Mouse (Mus musculus) forebrain, embryonic 15.5 days (tissue): ENCODE measurements around the gene Gm9844. TPM values are rescaled to one million over a fixed set of nuclear protein-coding genes. Genes with fewer than 3 reads are reported as not detected.
A peak's percentile ranks its signal among the peaks of the same experiment; 100 is the strongest.

Source experiments
- ATAC-seq: fragments of 200-750 bp; cut with Nextera tagmentation; replicated peaks from 2 replicates; pipeline ENCODE4 v1.8.0; 2017; ENCODE audit warnings: mild to moderate bottlenecking, moderate TSS enrichment, moderate library complexity
- H3K27ac ChIP-seq: fragments of 300-500 bp; sonication (generic); replicated peaks from 2 replicates; pipeline ENCODE4 v1.5.1; 2015; ENCODE audit warnings: mild to moderate bottlenecking, inconsistent platforms
- H3K27me3 ChIP-seq: fragments of 300-500 bp; sonication (generic); 2 replicates; pipeline ENCODE4 v1.6.1; 2015; ENCODE audit warnings: inconsistent platforms
- H3K36me3 ChIP-seq: fragments of 300-500 bp; sonication (generic); 2 replicates; pipeline ENCODE4 v1.6.1; 2015; ENCODE audit warnings: mild to moderate bottlenecking, inconsistent platforms
- H3K4me1 ChIP-seq: fragments of 300-500 bp; sonication (generic); 2 replicates; pipeline ENCODE4 v1.6.1; 2015; ENCODE audit warnings: inconsistent platforms
- H3K4me2 ChIP-seq: fragments of 300-500 bp; sonication (generic); replicated peaks from 2 replicates; pipeline ENCODE4 v1.6.1; 2015; ENCODE audit warnings: mild to moderate bottlenecking, inconsistent platforms
- H3K4me3 ChIP-seq: fragments of 300-500 bp; sonication (generic); 2 replicates; pipeline ENCODE4 v1.5.1; 2015; ENCODE audit warnings: mild to moderate bottlenecking, inconsistent platforms
- H3K9ac ChIP-seq: fragments of 300-500 bp; sonication (generic); replicated peaks from 2 replicates; pipeline ENCODE4 v1.6.1; 2015; ENCODE audit warnings: mild to moderate bottlenecking, inconsistent platforms
- H3K9me3 ChIP-seq: fragments of 300-500 bp; sonication (generic); 2 replicates; pipeline ENCODE4 v1.6.1; 2016; ENCODE audit warnings: inconsistent platforms
- WGBS: fragments of 180-500 bp; shearing (Covaris S2); methylation state at CpG from one replicate; pipeline ENCODE4 v1.1.7; 2015; ENCODE audit warnings: mixed read lengths; 5-methylcytosine and 5-hydroxymethylcytosine counted together
- polyA plus RNA-seq: library from polyadenylated mRNA; unstranded; fragments of >200 nt; fragmentation: Nextera tagmentation; extraction: Ambion mirVana; gene quantifications from 2 replicates; pipeline ENCODE4 v1.2.1, GENCODE M21; 2015

The Gm9844 gene
- polyA plus RNA-seq, 1 experiment from 2014 or later = 27.2 TPM

DNA sequence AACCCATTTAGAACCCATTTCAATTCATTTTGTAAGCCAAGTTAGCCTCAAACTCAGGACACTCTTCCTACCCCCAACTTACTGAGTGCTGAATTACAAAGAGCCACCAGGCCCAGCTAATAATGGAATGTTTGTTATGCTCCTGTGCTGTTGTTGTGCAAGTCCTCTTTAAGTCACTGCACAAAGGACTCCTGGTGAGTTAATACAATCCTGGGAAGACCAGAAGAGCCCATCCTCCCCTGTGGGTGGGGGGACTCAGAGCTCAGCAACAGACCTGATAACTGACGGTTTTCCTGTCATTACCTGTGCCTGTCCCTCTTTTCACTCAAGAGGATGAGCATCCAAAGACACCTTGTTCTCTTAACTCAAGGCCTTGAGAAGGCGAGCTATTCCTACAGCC lies 17.6 kb downstream of the Gm9844 start:
- Histone ChIP-seq H3K9me3 (no peaks in the 10 kb centered on the region), H3K4me3 (no peak overlapping the region), H3K27ac (no peak overlapping the region), H3K9ac (no peak overlapping the region), H3K4me2 (no peak overlapping the region), H3K27me3 (no peaks in the 10 kb centered on the region), H3K4me1 (no peaks in the 10 kb centered on the region), H3K36me3 (no peaks in the 10 kb centered on the region)
- no peak for ATAC-seq
- WGBS = 23% methylated on average over 2 of the region's 2 CpGs

DNA sequence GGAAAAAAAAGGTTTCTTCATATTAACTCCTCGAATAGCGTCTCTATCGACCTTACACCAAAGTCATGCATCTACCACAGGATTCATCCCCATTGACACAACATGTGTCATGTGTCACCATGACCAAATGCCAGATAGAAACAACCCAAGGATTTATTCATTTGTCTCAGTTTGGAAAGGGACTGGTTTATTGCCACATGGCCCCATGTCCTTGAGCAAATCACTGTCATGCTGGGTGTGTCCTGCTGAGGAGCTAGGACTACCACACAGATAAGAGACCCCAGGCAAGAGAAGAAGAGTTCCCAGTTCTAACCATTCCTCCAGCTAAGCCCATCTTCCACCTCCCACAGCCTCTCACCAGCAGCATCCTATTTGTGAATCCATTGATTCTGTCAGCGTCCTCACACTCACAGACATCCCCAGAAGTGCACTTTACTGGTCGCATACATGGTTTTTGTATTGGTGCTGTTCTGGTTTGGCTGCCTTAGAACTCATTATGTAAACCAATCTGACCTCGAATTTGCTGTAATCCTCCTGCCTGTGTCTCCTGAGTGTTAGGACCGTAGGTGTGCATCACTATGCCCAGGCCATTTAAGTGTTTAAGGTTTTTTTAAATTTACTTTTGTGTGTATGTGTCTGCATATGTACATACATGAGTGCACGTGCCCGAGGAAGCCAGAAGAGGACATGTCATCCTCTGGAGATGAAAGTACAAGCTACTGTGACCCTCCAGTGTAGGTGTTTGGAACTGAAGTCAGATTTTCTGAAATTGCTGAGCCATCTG lies 20.6 kb downstream of the Gm9844 start:
- no peak overlapping the region for H3K4me2 ChIP-seq
- H3K36me3 ChIP-seq = peaks cover 17% of the 10 kb centered on the region
- no peaks in the 10 kb centered on the region for H3K9me3 ChIP-seq
- H3K4me1 ChIP-seq = peaks cover 26% of the 10 kb centered on the region
- H3K27ac ChIP-seq = no peak overlapping the region
- ATAC-seq = no peak
- 91% methylated on average over 9 of the region's 9 CpGs for WGBS
- no peak overlapping the region for H3K4me3 ChIP-seq
- no peaks in the 10 kb centered on the region for H3K27me3 ChIP-seq
- H3K9ac ChIP-seq = no peak overlapping the region

DNA sequence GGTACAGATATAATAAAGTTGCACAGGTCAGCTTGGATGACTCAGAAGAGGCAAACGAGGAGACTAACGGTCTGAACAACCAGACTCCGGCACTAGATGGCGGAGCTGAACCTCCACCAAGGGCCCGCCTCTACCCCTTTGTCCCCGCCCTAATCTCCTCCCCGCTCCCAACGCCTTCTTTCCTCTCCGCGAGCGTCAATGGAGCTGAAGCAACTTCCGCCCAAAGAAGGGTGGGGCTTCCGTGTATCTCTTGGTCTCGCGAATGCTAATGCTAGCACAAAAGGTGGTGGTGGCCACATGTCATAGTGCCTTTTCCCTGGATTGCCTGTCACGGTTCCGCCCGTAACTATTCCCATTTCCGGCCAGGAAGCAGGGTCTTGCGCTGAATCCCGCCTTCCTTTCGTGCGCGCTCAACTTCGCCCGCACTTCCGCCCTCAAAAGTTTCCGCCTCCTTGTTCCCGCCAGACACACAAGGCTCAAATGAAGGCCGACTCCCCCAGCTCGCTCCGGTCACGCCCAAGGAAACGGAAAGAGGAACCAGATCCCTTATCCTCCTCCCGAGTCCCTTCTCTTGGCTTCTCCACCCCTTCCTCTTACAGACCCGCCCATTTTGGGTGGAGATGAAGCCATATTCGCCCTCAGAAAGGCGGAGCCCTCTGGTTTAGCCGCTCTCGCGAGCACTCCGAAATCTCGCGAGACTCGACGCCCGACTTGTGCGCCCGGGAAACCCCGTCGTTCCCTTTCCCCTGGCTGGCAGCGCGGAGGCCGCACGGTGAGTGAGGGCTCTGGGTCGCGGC lies 22.1 kb downstream of the Gm9844 start, which contains the start of gene Rps19:
Gene Rps19 (plus strand): TSS at position 476 of the 797 bp plus-strand sequence.
- Histone ChIP-seq H3K36me3 (peaks cover 30% of the 10 kb centered on the region), H3K4me2 (peak within 1 kb of the TSS; percentile 74), H3K4me1 (peaks cover 29% of the 10 kb centered on the region), H3K9me3 (no peaks in the 10 kb centered on the region), H3K27me3 (no peaks in the 10 kb centered on the region), H3K27ac (peak within 1 kb of the TSS; percentile 94), H3K9ac (peak within 1 kb of the TSS; percentile 100), H3K4me3 (peak within 1 kb of the TSS; percentile 96)
- under 1% methylated on average over 57 of the region's 57 CpGs for WGBS
- ATAC-seq = peak; percentile 93

DNA sequence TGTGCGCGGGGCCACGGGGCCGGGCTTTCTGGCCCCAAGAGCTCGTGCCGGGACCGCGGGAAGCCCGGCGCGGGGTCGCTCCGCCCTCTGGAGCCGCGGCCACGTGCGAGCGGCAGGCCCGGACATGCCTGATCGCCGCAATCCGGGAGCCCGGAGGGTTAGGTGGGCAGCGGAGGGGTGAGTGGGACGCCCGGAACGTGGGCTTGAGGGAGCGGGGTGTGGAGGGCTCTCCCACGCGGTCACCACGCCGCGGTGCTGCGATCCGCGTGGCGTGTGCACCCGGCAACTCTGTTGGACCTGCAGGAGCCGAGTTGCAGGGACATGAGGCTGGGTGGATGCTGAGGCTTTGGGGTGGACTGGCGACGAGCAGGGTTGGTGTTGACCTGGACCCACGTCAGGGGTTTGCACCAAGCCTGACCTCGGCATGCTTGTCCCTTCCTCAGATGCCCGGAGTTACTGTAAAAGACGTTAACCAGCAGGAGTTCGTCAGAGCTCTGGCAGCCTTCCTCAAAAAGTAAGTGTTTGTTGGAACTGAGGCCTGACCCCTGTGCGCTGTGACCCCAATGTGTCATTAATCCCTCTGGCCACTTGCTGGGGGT lies 22.8 kb downstream of the Gm9844 start:
- under 1% methylated on average over 47 of the region's 47 CpGs for WGBS
- H3K27ac ChIP-seq = peak overlapping the region; percentile 94
- ATAC-seq = no peak; the same call in 1 of the 2 replicates
- peaks cover 37% of the 10 kb centered on the region for H3K36me3 ChIP-seq
- no peaks in the 10 kb centered on the region for H3K9me3 ChIP-seq
- peak overlapping the region; percentile 96 for H3K4me3 ChIP-seq
- H3K27me3 ChIP-seq = no peaks in the 10 kb centered on the region
- H3K4me1 ChIP-seq = peaks cover 29% of the 10 kb centered on the region
- H3K4me2 ChIP-seq = peak overlapping the region; percentile 74
- peak overlapping the region; percentile 100 for H3K9ac ChIP-seq

DNA sequence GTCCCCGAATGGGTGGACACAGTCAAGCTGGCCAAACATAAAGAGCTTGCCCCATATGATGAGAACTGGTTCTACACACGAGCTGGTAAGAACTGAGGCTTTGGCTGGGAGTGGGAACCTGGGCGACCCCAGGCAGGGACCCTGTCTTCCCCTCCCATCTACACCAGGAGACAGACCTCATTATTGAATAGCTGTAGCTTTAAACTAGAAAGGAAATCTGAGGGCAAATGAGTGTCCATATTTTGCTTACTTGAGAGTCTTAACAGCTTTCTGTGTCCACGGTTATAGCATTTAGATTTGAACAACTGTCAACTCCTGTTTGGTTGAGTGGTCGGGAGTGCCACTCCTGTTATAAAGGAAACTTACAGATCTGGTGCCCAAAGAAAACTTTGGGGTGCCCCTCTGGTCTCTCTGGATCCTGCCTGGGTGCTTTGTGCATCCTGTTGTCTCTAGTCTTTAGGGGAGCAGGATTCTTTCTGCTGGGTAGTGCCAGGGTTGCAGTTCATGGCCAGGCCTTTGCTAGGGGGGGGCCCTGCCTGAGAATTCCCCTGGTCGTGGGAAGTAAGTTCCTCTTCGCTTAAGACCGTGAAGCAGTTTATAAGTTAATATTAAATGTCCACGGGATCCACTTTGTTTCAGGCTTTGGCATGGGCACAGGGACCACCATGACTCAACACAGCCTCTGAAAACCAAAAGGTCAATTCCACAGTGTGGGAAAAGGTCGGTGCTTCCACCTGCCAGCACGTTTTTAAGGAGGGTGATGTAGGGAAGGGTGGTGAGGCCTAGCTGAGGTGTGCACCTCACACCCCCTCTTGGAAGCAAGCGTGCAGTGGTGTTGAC lies 23.7 kb downstream of the Gm9844 start:
- Histone ChIP-seq H3K27me3 (no peaks in the 10 kb centered on the region), H3K9ac (peak overlapping the region; percentile 100), H3K36me3 (peaks cover 41% of the 10 kb centered on the region), H3K4me2 (peak overlapping the region; percentile 74), H3K4me1 (peaks cover 29% of the 10 kb centered on the region), H3K9me3 (no peaks in the 10 kb centered on the region), H3K27ac (no peak overlapping the region), H3K4me3 (peak overlapping the region; percentile 96)
- no peak for ATAC-seq
- 43% methylated on average over 12 of the region's 12 CpGs for WGBS

DNA sequence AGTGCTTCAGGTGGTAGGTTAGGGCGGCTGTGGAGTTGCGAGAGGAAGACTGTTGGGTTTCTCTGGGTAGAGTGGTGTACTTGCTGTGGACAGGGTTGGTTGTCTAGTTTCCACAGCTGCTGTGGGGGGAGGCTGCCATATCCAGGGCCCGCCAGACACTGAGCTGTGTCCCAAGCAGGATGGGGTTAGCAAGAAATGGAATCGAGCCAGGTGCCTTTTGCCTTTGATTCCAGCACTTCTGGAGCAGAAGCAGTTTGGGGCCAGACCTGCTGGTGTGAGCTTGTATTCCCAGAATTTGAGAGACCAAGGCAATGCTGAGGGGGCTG lies 24.3 kb downstream of the Gm9844 start:
- Histone ChIP-seq H3K27me3 (no peaks in the 10 kb centered on the region), H3K36me3 (peaks cover 47% of the 10 kb centered on the region), H3K4me1 (peaks cover 29% of the 10 kb centered on the region), H3K9me3 (no peaks in the 10 kb centered on the region), H3K4me2 (peak overlapping the region; percentile 74), H3K9ac (peak overlapping the region; percentile 100), H3K4me3 (peak overlapping the region; percentile 96), H3K27ac (no peak overlapping the region)
- WGBS = 65% methylated on average over 4 of the region's 4 CpGs
- no peak for ATAC-seq

DNA sequence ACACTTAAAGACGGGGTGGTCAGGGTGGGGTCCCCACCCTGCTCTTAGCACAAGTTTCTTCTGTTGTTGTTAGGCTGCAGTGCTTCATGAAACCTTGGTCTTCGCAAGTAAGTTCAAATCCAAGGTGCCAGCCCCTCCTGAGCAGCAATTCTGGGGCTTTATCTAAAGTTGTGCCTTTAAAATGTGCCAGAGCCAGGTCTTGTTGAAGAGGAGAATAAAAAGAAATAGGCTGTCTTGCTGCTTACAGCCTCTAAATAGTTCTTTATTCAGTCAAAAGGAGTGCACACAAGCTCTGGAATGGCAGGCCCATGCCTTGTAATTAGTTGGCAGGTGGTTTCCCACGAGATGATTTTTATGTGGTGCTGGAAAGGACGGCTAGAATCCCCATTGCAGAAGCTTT lies 25.1 kb downstream of the Gm9844 start:
- H3K36me3 ChIP-seq = peaks cover 49% of the 10 kb centered on the region
- H3K4me2 ChIP-seq = no peak overlapping the region
- no peaks in the 10 kb centered on the region for H3K9me3 ChIP-seq
- ATAC-seq = no peak
- no peaks in the 10 kb centered on the region for H3K27me3 ChIP-seq
- H3K4me3 ChIP-seq = no peak overlapping the region
- peak overlapping the region; percentile 14; the same call in 1 of the 2 replicates for H3K9ac ChIP-seq
- no peak overlapping the region for H3K27ac ChIP-seq
- H3K4me1 ChIP-seq = peaks cover 29% of the 10 kb centered on the region
- 49% methylated on average over 4 of the region's 4 CpGs for WGBS

DNA sequence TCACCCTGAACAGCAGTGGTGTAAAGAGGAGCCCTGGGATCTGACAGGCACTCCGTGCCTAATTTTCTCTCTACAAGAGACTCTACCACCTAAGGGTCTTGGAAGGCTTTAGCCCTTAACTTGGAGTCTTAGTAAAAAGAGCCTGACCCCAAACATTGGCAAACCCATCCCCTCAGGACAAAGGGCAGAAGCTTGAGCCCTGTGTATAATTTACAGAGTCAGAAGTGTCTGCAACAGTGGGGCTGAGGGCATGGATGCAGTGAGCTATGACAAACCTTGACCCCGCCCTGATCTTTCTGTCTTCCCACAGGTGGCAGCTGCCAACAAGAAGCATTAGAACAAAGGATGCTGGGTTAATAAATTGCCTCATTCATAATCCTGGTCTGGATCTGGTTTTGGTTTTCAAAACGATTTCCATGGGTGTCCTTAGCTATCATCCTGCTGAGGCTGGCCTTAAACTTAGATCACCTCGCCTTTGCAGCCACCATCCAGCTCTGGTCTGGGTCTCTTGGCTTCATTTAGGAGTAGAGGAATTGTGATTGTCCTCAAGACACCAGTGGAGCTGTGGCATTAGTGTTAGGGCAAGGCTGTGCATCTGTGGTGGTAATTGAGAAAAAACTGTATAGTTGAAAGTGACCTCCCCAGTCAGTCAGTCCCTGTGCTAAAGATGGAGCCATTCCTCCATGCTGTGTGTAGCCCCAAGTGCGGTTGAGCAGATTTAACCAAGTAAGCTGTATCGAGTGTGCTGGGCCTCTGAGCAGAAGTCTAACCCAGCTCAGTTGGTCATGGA lies 27.6 kb downstream of the Gm9844 start:
- Histone ChIP-seq H3K27me3 (no peaks in the 10 kb centered on the region), H3K4me1 (peaks cover 29% of the 10 kb centered on the region), H3K9me3 (no peaks in the 10 kb centered on the region), H3K4me3 (no peak overlapping the region), H3K27ac (no peak overlapping the region), H3K36me3 (peaks cover 49% of the 10 kb centered on the region), H3K9ac (no peak overlapping the region), H3K4me2 (no peak overlapping the region)
- WGBS = 75% methylated on average over 6 of the region's 6 CpGs
- ATAC-seq = 0 out of 2 replicates have a peak, but pooled peaks have one; percentile 14

DNA sequence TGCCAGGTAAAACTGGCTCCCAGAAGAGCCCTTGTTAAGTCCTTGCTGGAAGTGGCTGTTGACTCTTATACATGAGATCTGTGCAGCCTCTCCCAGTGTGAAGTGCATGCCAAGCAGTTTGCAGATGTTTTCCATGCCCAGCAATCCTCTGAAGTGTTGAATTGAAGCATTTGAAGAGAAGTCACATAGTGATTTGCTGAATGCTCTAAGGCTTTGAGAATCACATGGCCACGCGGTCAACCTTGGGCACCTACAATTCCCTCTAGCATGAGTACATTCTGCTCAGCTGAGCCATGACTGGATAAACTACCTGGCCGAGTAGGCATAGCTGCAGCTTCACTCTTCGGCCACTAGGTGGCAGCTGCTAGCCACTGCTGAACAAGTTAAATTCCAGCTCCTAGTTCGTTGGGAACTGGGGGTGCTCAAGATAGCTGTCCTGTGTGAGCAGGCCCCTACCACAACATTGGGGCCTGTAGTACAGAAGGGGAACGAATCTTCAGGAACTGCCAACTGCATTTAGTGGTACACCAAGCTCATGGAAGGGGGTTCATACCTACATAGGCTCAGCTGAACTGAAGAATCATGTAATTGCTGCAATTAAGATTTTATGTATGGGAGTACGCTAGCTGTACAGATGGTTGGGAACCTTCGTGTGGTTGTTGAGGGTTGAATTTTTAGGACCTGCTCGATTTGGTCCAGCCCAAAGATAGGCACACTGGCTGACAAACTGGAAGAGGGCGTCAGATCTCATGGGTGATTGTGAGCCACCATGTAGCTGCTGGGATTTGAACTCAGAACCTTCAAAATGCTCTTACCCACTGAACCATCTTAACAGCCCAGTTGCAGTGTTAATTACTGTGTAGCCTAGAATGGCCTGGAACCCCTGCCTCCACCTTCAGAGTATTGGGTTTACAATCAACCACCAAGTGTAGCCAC lies 28.5 kb downstream of the Gm9844 start:
- Histone ChIP-seq H3K4me2 (no peak overlapping the region), H3K9me3 (no peaks in the 10 kb centered on the region), H3K27me3 (no peaks in the 10 kb centered on the region), H3K4me3 (no peak overlapping the region), H3K36me3 (peaks cover 49% of the 10 kb centered on the region), H3K4me1 (peaks cover 23% of the 10 kb centered on the region), H3K27ac (no peak overlapping the region), H3K9ac (no peak overlapping the region)
- 32% methylated on average over 10 of the region's 10 CpGs for WGBS
- peak; percentile 67 for ATAC-seq
